Mouse (Mus musculus) lung, postnatal 25 days (tissue): ENCODE results near the gene Blmh.
"Not testable (repeated sequence)": the region's sequence is repeated elsewhere in the genome, so short reads cannot be mapped to it uniquely, and the experiment has no call there.

Source experiments
- DNase-seq: peaks from one replicate; pipeline ENCODE4 v3.0.0; 2022; ENCODE audit warnings: low spot score

Blmh gene

DNA sequence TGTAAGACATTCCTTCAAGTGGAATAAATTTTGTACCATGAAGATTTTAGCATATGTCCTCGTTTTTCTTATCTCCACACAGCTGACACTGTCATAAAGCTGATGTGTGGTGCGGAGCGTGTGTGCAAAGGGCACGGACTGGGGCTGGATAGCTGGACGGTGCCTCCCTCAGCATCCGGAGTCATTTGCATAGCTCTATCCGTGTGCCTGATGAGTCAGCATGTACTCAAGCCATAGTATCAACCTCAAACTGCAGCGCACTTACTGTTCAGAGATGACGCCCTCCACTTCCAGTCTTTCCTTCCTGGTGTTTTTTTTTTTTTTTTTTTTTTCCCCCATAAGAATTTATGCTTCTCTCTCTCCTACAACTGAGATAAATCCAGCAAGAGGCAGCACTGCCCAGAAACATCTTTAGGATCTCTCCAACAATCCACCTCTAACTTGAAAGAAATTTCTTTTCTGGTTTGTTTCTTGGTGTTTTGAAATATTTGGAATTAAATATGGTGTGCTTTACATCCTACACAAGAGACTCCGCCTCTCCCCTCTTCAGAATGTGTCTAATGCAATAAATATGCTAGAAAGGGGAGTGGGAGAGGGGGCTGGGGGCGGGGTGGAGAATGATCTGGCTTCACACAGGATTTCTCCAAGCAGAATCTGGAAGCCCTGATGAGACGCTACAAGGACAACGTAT lies 7.9 kb upstream of the Blmh start:
- no peak for DNase-seq

GRCm38 (mm10) chr11:76917230-76917548 lies 7.4 kb upstream of the Blmh start:
- DNase-seq = no peak

DNA sequence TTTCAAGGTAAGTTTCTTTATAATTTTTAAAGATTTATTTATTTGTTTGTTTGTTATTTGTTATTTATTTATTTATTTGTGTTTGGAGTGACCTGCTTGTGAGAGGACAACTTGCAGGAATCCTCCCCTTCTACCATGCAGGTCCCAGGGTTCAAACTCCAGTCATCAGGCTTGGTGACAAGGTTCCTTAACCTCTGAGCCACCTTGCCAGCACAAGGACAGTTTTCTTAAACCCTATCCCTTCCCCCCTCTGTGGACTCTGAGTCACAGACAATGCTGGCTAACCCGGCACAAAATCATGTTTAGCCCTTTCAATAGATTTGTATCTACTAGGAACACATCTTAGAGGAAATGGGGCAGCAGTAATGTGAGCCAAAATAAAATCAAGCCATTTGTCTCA lies 4.0 kb upstream of the Blmh start:
- no peak for DNase-seq

GRCm38 (mm10) chr11:76928586-76928985 lies 4.0 kb downstream of the Blmh start:
- DNase-seq = not testable (repeated sequence)

GRCm38 (mm10) chr11:76933209-76933608 lies 8.6 kb downstream of the Blmh start:
- DNase-seq = no peak

DNA sequence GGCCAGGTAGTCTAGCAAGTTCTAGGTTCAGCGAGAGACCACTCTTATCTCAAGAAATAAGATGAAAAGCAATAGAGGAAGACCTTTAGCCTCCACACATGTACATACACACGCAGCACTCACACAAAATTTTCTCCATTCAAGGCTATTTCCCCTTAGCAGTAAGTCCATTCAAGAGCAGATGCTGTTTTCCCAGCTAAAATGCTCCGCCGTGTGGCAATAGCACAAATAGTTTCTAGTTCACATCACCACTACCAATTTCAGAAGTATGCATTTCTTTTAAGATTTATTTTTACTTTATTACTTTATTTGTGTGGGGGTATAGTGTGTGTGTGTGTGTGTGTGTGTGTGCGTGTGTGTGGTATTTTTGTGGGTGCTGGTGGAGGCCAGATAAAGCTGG lies 12.0 kb downstream of the Blmh start:
- DNase-seq = no peak

DNA sequence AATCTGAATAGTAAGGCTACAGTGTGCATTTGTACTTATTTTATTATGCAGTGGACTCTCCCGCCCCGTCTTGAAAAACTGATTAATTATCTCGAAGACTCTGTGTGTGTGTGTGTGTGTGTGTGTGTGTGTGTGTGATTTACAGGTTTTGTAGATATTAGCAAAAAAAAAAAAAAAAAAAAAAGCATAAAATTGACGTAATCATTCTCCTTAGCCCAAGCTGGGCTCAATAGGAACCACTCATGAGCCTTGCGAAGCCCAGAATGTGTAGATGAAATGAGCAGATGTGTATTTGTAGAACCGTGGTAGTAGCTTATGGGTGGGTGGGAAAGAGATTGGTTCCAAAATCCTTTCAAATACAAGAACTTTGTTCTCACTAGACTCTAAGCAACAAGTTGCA lies 20.2 kb downstream of the Blmh start:
- DNase-seq = no peak

DNA sequence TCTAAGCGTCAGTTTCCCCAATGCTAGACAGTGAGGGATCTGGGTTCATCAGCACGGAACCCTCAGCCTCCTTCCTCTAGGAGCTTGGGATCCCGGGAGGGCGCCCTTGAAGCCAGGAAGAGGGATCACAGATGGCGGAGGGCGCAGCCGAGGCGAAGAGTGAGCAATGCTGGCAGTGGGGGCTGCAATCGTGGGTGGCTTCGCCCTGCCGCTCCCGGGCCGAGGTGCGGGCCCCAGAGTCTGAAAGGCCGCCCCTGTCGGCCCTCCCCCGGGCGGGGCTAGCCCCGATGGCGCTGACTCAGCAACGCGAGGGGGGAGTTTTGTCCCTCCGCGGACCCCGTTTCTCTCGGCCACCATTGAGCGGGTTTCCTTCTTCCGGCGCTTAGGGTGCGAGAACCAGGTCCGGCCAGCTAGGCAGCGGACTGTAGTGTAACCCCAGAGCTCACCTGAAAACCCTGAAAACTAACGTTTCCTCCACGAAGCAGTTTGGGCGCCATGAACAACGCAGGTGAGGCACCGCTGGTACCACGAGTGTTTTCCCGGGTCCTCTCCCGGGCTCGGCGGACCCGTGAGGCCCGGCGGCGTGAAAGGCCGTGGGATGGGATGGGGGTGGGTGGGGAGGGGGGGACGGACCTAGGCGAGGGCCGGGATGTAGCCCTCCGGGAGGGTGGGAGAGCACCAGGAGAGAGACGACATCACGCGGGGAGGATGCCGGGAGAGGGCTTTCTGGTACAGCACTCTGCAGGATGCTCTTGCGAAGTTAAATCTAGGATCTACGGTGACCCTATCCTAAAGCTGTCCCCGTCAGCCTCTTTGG lies 21.0 kb downstream of the Blmh start:
- peak; percentile 93 for DNase-seq

GRCm38 (mm10) chr11:76946203-76946585 lies 21.6 kb downstream of the Blmh start:
- DNase-seq = no peak

GRCm38 (mm10) chr11:76953536-76953935 lies 28.9 kb downstream of the Blmh start:
- DNase-seq = no peak

GRCm38 (mm10) chr11:76965703-76966102 lies 41.1 kb downstream of the Blmh start:
- no peak for DNase-seq

- no peak for DNase-seq
Measured at GRCm38 (mm10) chr11:76970328-76970727, 45.7 kb downstream of the Blmh start.

DNA sequence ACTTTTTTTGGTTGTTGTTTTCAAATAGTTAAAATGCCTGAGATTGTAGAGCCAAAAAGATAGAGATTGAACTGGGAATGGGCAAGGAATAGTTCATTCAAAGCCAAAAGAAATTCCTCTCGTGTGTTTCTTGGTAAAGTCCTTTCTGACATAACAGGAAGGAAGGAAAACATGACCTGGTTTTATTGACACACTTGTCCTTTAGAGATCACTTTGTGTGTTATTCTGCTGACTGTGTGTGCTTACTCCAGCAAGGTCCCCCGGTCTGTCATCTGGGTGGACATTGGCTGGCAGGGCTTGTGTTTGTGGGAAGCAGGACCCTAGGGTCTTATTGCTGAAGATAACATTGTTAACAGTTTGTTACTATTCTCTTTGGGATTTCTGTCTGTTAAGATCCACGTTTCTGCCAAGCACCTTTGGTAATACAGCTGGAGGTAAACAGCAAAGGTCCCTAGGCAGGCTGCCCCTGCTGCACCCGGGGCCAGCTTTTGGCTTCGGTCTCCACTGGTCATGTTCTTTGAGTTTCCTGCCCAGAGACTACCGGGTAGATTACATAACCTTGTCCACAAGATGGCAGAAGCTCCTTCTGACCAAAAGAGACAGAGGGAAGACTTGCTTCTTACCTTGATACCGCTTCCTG lies 50.2 kb downstream of the Blmh start:
- no peak for DNase-seq

- no peak for DNase-seq
Measured at GRCm38 (mm10) chr11:76981570-76982141, 57.0 kb downstream of the Blmh start.

GRCm38 (mm10) chr11:76982415-76982814 lies 57.8 kb downstream of the Blmh start:
- no peak for DNase-seq

DNA sequence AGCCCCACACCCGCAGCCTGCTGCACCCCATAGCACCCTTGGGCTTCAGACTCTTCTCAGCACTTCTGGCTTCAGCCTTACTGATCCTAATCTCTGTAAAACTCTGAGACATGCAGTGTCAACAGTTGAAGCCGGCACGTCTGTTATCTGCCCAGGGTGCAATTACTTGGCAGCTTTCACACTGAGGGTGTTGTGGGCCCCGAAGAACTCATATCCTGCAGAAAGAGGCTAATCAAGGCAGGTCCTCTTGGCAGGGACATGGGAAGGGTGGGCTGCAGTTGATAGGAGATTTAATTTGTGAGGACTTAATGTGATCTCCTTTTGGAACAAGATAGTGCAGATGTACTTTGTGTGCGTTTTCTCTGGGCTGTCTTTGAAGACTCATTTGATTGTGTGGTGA lies 59.0 kb downstream of the Blmh start:
- no peak for DNase-seq

GRCm38 (mm10) chr11:76984173-76984572 lies 59.6 kb downstream of the Blmh start:
- DNase-seq = no peak

DNA sequence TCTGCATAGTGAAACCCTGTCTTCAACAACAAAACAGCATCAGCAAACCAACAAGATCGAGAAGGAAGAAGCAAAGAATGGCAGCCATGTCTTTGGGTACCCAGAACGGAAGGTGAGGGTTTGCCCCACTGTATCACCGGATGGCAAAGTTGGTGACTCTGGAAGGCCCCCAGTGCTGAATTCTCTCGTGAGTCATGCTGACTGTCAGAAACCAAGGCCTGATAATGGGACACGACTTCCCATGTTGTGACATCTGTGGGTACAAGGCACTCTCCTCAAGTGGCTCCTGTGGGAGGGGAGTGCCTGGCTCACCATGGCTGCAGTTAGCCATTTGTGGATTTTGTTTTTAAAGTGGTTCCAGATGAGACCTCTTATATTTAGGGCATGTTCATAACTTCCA lies 66.2 kb downstream of the Blmh start:
- DNase-seq = no peak

DNA sequence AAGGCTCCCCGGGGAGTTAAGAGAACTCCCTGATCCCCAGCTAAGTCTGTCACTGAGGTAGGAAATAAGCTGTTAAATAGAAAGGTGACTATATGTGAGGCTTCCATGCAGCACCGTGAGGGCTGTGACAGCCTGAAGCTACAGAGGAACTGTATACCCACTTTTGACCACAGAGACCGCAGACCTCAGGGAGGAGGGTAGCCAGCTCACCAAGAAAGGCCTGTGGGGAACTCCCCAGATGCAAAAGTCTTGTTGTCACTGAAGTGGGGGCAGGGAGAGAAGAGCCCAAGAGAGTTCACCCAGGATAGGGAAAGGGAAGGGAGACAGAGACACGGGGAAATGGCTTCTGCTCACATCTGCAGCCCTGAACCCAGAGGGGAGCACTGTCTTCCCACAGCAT lies 68.3 kb downstream of the Blmh start:
- peak; percentile 40 for DNase-seq

DNA sequence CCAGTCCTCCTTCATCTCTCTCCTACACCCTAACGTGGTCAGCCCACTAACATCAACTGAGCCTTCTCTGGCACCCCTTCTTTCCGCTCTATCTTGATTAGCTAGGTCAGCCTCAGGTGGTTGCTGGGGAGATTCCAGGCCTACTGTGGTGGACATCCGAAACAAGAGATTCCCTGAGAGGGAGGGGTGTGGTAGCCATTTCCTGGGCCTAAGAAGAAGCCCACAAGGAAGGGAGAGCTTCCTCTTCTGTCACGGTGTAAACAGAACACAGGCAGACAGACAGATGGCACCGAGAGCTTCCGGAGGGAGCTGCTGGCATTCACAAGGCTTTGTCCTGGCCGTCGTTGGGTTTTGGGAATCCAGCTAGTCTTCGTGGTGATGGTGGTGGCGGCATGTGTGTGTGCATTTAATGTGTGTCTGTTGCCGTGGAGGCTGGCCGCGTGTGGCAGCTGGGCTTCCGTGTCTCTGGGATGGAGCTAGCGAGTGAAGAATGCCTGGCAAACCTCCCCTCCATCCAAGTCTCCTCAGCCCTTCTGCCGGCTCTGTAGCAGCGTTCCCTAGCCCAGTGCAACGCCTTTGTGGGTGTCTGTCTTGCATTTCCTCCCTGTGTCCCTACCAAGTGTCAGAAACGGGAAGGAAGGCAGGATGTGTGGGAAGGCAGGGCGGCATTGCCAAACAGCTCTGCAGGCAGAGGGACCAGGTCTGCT lies 71.5 kb downstream of the Blmh start:
- DNase-seq = peak; percentile 38

DNA sequence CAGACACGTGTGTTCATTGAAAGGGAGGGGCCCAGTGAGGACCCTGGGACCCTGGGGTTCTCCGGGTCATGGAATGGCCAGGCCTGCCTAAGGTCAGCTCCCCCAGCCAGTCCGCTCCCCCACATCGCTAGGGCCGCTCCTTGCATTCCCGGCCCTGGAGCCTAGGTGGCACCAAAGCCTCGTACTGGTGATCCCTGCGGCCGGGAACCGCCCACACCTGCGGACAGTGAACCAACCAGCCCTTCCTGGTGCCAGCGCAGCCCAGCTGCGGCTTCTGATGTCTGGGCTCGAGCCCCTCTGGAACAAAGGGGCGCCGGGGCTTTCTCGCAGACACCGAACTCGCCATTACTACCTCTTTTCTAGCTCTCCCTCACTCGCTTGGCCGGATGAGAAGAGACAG lies 72.7 kb downstream of the Blmh start:
- peak; percentile 78 for DNase-seq
